Mouse (Mus musculus) embryonic facial prominence, embryonic 14.5 days (tissue): ENCODE measurements around the gene Gm10097. TPM values are rescaled to one million over a fixed set of nuclear protein-coding genes. Genes with fewer than 3 reads are reported as not detected.

Experiments
- ATAC-seq: fragments of 200-750 bp; cut with Nextera tagmentation; 2 replicates; pipeline ENCODE4 v1.8.0; 2017; ENCODE audit warnings: low read depth, moderate number of reproducible peaks, moderate TSS enrichment
- DNase-seq: peaks from one replicate; pipeline ENCODE4 v3.0.0-alpha.2; 2015; ENCODE audit warnings: low spot score
- H3K27ac ChIP-seq: fragments of 300-500 bp; sonication (generic); replicated peaks from 2 replicates; pipeline ENCODE4 v1.5.1; 2014; ENCODE audit warnings: low read depth, mild to moderate bottlenecking, low read length, moderate library complexity
- H3K27me3 ChIP-seq: fragments of 300-500 bp; sonication (generic); replicated peaks from 2 replicates; pipeline ENCODE4 v1.6.1; 2014; ENCODE audit warnings: low read length; ENCODE audit not compliant: control insufficient read depth, insufficient read depth
- H3K36me3 ChIP-seq: fragments of 300-500 bp; sonication (generic); 2 replicates; pipeline ENCODE4 v1.6.1; 2014; ENCODE audit warnings: low read length, mixed read lengths; ENCODE audit not compliant: control insufficient read depth, insufficient read depth
- H3K4me1 ChIP-seq: fragments of 300-500 bp; sonication (generic); 2 replicates; pipeline ENCODE4 v1.6.1; 2014; ENCODE audit warnings: antibody characterized with exemption, low read length; ENCODE audit not compliant: control insufficient read depth, insufficient read depth
- H3K4me2 ChIP-seq: fragments of 300-500 bp; sonication (generic); 2 replicates; pipeline ENCODE4 v1.6.1; 2014; ENCODE audit warnings: low read depth, mild to moderate bottlenecking, low read length, moderate library complexity, mixed read lengths
- H3K4me3 ChIP-seq: fragments of 300-500 bp; sonication (generic); 2 replicates; pipeline ENCODE4 v1.5.1; 2014; ENCODE audit warnings: low read depth, mild to moderate bottlenecking, low read length
- H3K9ac ChIP-seq: fragments of 300-500 bp; sonication (generic); 2 replicates; pipeline ENCODE4 v1.6.1; 2014; ENCODE audit warnings: low read depth, mild to moderate bottlenecking, low read length, moderate library complexity, mixed read lengths
- H3K9me3 ChIP-seq: fragments of 300-500 bp; sonication (generic); 2 replicates; pipeline ENCODE4 v1.6.1; 2016; ENCODE audit warnings: low read length; ENCODE audit not compliant: control insufficient read depth
- WGBS: fragments of 180-500 bp; shearing (Covaris S2); extraction: QIAGEN DNeasy Blood & Tissue Kit; methylation state at CpG from one replicate; pipeline ENCODE4 v1.1.7; 2014; 5-methylcytosine and 5-hydroxymethylcytosine counted together
- polyA plus RNA-seq: library from polyadenylated mRNA; unstranded; fragments of >200 nt; fragmentation: Nextera tagmentation; extraction: Ambion mirVana; gene quantifications from 2 replicates; pipeline ENCODE4 v1.2.1, GENCODE M21; 2014

The Gm10097 gene
- polyA plus RNA-seq, 1 experiment from 2014 or later, result 0.19 TPM

DNA sequence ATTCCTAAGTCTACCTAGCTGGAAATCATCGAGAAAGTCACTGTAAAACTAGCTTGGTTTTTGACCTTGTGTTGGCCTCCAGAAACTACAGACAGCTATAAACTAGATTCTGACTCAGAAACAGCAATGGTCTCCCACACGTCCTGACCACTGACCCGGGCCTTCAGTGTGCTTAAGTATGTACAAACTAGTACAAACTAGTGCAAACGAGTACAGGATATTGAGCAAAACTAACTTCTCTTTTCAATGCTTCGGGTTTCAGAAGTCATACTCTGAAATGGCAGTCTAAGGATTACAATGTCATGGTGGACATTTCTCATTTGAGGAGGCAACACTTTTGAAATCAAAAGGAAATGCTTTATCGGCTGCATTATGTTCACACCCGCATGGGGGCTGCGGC lies 24.5 kb upstream of the Gm10097 start:
- H3K4me3 ChIP-seq, result no peak overlapping the region

DNA sequence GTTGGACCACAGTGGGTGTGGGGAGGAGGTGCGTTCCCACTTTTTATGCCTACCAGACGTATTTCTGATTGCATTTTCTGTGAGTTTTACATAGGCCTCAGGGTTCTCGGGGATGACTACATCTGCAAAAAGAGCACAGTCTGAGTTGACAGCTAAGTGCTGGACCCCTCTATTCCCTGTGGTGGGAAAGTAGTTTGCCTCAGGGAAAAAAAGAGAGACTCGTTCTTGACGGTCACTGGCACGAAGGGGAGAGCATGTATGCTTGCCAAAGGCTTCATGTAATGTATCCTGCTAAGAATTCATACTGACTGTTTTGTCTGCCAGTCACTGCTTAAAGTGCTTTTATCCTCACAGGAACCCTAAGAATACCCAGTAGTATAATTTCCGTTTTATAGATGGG lies 23.8 kb upstream of the Gm10097 start:
- Histone ChIP-seq H3K9me3 (no peaks in the 10 kb centered on the region), H3K4me1 (no peaks in the 10 kb centered on the region), H3K4me3 (no peak overlapping the region), H3K27ac (no peak overlapping the region), H3K9ac (no peak overlapping the region), H3K36me3 (peaks cover 44% of the 10 kb centered on the region), H3K4me2 (no peak overlapping the region), H3K27me3 (no peaks in the 10 kb centered on the region)
- DNase-seq (no peak), ATAC-seq (no peak)
- 73% methylated on average over 7 of the region's 7 CpGs for WGBS

More for the DNA sequence above, 24.5 kb upstream of the Gm10097 start:
- Histone ChIP-seq H3K4me1 (no peaks in the 10 kb centered on the region), H3K9me3 (no peaks in the 10 kb centered on the region), H3K36me3 (peaks cover 51% of the 10 kb centered on the region), H3K27me3 (no peaks in the 10 kb centered on the region), H3K27ac (no peak overlapping the region), H3K9ac (no peak overlapping the region), H3K4me2 (no peak overlapping the region)
- no peak for ATAC-seq
- no peak for DNase-seq
- WGBS, result 86% methylated on average over 8 of the region's 8 CpGs

DNA sequence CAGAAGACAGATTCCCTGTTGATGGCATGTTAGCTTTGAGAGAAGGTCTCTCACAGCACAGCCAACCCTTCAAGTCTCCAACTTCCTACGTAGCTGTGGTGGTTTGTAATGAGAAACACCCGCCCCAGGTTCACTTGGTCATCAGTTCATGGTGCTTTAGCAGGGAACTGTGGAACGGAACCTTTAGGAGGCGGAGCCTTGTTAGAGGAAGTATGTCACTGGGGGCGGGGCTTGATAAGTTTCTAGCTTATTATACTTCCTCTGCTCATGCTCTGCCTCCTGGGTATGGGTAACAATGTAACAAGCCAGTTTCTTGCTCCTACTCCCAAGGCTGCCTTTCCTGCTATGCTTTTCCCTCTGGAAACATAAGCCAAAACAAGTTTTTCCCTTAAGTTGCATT lies 23.3 kb upstream of the Gm10097 start:
- peaks cover 41% of the 10 kb centered on the region for H3K36me3 ChIP-seq
- no peak for DNase-seq
- WGBS, result 84% methylated on average over 5 of the region's 5 CpGs
- H3K4me1 ChIP-seq, result no peaks in the 10 kb centered on the region
- no peak overlapping the region for H3K4me3 ChIP-seq
- H3K27me3 ChIP-seq, result no peaks in the 10 kb centered on the region
- H3K27ac ChIP-seq, result no peak overlapping the region
- ATAC-seq, result no peak
- H3K4me2 ChIP-seq, result no peak overlapping the region
- no peak overlapping the region for H3K9ac ChIP-seq
- no peaks in the 10 kb centered on the region for H3K9me3 ChIP-seq

DNA sequence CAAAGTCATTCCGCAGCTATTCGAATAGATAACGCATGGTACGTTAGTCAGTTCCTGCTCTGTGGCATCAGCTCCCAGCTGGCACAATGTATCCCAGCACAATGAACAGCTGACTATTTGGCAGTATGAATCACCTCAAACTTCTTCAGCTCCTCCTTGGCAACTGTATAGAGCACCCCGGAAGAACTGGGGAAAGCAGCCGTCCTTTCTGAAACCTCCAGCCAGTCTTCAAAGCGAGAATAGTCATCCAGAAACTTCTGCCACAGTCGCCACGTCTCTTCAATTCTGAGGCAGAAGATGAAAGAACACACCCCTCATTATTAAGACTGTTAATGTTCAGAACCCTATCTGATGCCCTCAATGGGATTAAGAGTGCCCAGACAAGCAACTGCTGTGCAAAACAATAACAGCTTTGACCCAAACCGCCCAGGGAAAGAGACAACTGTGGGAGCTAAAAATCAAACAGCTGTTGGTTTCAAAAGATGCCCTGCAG lies 12.7 kb upstream of the Gm10097 start:
- Histone ChIP-seq H3K36me3 (peaks cover 14% of the 10 kb centered on the region), H3K27me3 (no peaks in the 10 kb centered on the region), H3K27ac (no peak overlapping the region), H3K4me2 (no peak overlapping the region), H3K4me3 (no peak overlapping the region), H3K9me3 (no peaks in the 10 kb centered on the region), H3K9ac (no peak overlapping the region), H3K4me1 (no peaks in the 10 kb centered on the region)
- DNase-seq (peak; percentile 39), ATAC-seq (peak; percentile 50; the same call in 1 of the 2 replicates)
- WGBS, result 74% methylated on average over 10 of the region's 10 CpGs

DNA sequence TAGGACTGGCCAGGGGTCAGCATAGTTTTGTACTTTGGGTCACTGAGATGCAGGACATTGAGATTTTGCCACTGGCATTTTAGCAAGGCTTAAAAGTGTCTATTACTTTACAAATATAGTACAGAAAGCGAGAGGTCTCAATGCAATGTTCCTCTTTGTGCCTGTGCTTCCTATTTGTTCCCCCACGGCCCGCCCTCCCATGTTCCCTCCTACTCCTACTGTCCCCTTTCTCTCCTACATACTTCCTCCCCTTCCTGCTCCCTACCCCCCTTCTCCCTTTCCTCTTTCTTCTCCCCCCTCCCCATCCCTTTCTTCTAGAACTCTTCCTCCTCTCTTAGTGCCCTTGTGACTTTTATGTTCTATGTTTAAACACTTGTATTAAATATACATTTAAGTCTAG lies 12.1 kb upstream of the Gm10097 start:
- Histone ChIP-seq H3K27ac (no peak overlapping the region), H3K4me2 (no peak overlapping the region), H3K36me3 (peaks cover 16% of the 10 kb centered on the region), H3K27me3 (no peaks in the 10 kb centered on the region), H3K4me3 (no peak overlapping the region), H3K9me3 (no peaks in the 10 kb centered on the region), H3K4me1 (no peaks in the 10 kb centered on the region), H3K9ac (no peak overlapping the region)
- ATAC-seq, result no peak
- WGBS, result 65% methylated on average over 3 of the region's 3 CpGs
- no peak for DNase-seq

DNA sequence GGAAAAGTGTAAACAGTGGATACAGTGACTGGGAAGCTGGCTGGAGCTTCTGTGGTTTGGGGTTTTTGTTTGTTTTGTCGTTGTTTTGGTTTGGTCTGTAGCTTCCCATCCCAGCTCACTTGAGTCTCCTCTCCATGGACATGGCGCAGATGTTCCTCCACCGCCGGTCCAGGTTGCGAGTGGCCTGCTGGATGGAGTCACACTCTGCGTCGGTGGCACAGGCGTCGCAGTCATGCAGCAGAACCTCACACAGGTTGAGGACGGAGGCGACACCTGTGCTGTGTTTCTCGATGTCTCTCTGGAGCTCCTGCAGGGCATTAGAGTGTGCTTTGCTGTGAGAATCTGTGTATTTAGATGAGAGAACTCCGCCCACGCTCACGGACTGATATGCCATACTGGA lies 11.3 kb upstream of the Gm10097 start:
- WGBS, result 89% methylated on average over 15 of the region's 15 CpGs

DNA sequence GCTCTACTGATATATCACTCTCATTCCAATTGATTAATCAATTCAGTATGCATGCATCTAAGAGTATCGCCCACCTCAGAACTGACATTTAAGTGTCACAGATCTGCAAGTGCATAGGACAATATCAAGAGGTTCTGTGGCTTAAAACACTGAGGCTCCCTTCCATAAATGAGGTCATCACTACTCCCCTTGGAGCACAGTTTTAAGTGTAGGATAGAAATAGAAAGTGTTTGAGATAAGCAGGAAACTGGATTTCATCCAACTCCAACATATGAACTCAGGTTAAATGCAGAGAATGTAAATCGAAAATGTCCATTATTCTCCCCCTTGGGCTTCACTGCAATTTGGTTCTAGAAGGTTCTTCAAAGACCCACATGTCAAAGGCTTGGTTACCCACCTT lies 10.1 kb upstream of the Gm10097 start:
- WGBS, result 64% methylated on average over 2 of the region's 2 CpGs
- H3K9me3 ChIP-seq, result no peaks in the 10 kb centered on the region
- H3K4me2 ChIP-seq, result no peak overlapping the region
- DNase-seq (no peak), ATAC-seq (no peak)
- H3K27me3 ChIP-seq, result no peaks in the 10 kb centered on the region
- H3K27ac ChIP-seq, result no peak overlapping the region
- H3K36me3 ChIP-seq, result peaks cover 12% of the 10 kb centered on the region; the same call in 1 of the 2 replicates
- no peak overlapping the region for H3K9ac ChIP-seq
- H3K4me3 ChIP-seq, result no peak overlapping the region
- no peaks in the 10 kb centered on the region for H3K4me1 ChIP-seq

More for the DNA sequence above, 11.3 kb upstream of the Gm10097 start:
- Histone ChIP-seq H3K4me3 (no peak overlapping the region), H3K4me1 (no peaks in the 10 kb centered on the region), H3K27me3 (no peaks in the 10 kb centered on the region), H3K27ac (no peak overlapping the region), H3K9me3 (no peaks in the 10 kb centered on the region), H3K4me2 (no peak overlapping the region), H3K36me3 (peaks cover 13% of the 10 kb centered on the region; the same call in 1 of the 2 replicates), H3K9ac (no peak overlapping the region)
- DNase-seq (no peak), ATAC-seq (no peak)

DNA sequence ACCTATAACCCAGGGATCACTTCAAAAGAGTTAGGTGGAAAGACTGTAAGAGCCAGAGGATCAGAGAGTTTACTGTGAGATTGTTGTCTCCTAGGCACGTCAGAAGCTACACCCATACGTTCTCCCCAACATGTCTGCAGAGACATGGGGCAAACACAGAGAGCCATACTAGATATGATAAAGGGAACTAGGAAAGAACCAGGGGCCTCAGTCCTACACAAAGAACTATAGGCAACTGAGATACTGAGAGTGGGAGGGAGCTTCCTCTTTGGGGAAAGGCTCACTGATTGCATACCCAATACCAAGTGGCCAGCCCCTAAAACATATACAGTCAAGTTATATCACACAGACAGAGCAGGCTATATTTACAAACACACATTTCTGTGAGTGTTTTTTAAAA lies 9.0 kb upstream of the Gm10097 start:
- ATAC-seq, result no peak
- DNase-seq, result no peak
- Histone ChIP-seq H3K9me3 (no peaks in the 10 kb centered on the region), H3K9ac (no peak overlapping the region), H3K27ac (no peak overlapping the region), H3K27me3 (no peaks in the 10 kb centered on the region), H3K4me3 (no peak overlapping the region), H3K36me3 (peaks cover 12% of the 10 kb centered on the region; the same call in 1 of the 2 replicates), H3K4me2 (no peak overlapping the region), H3K4me1 (no peaks in the 10 kb centered on the region)
- WGBS, result 89% methylated on average over 2 of the region's 2 CpGs

DNA sequence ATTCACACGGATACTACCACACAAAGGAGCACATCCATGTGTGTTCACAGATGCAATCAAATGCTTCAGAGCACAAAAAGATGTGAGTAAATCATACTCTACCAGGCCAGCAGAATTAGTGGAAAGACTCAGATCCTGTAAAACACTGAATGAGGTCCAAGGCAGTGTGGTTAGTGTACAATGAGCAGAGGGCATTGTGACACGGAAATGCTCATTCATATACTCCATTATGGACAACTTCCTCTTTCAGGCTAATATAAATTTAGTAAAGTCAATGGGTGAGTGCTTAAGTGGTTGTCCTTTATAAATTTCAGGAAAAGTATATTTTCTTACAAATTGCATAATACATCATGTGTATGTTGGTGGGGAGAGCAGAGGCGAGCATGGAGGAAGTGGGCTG lies 1.9 kb upstream of the Gm10097 start:
- H3K9ac ChIP-seq, result no peak overlapping the region
- no peak overlapping the region for H3K4me2 ChIP-seq
- 0 out of 2 replicates have a peak, but pooled peaks cover 4% of the 10 kb centered on the region for H3K4me1 ChIP-seq
- H3K27me3 ChIP-seq, result no peaks in the 10 kb centered on the region
- DNase-seq (no peak), ATAC-seq (no peak)
- H3K36me3 ChIP-seq, result no peaks in the 10 kb centered on the region
- no peak overlapping the region for H3K27ac ChIP-seq
- WGBS, result 81% methylated on average over 3 of the region's 3 CpGs
- no peak overlapping the region for H3K4me3 ChIP-seq
- H3K9me3 ChIP-seq, result no peaks in the 10 kb centered on the region
